Mouse (Mus musculus): Measurements from ENCODE around the gene Nat8f5. TPM values are rescaled to one million over a fixed set of nuclear protein-coding genes. Genes with fewer than 3 reads are reported as not detected.
"Not testable (repeated sequence)": the region's sequence is repeated elsewhere in the genome, so short reads cannot be mapped to it uniquely, and the experiment has no call there.

The Nat8f5 gene
- polyA plus RNA-seq (2015; fragmentation: Nextera tagmentation; extraction: Ambion mirVana): 0.25 TPM in 1 of 2 replicates, not detected in the other

GRCm38 (mm10) chr6:85820837-85821236 lies at the start of gene Nat8f5, which contains the start of gene Nat8f6:
TSS of gene Nat8f5 (minus strand) at chr6:85820972.
TSS of gene Nat8f6 (minus strand) at chr6:85820954.
- Histone ChIP-seq H3K27ac (ENCODE audit: low read length) (no peak within 1 kb of the TSS), H3K9ac (ENCODE audit: low read depth, low read length) (no peak within 1 kb of the TSS), H3K9me3 (replicated peaks; ENCODE audit: control insufficient read depth, low read length, poor library complexity, severe bottlenecking) (no peaks in the 10 kb centered on the region), H3K4me3 (ENCODE audit: low read depth, low read length) (no peak within 1 kb of the TSS), H3K4me1 (ENCODE audit: control insufficient read depth, insufficient read depth, low read length) (no peaks in the 10 kb centered on the region), H3K36me3 (ENCODE audit: control insufficient read depth, insufficient read depth, low read length) (no peaks in the 10 kb centered on the region), H3K4me2 (ENCODE audit: low read length) (no peak within 1 kb of the TSS), H3K27me3 (ENCODE audit: control insufficient read depth, insufficient read depth, low read depth, low read length) (no peaks in the 10 kb centered on the region)
- ATAC-seq: no peak
- 92% methylated on average over 5 of the region's 5 CpGs for WGBS

- H3K27ac ChIP-seq (ENCODE audit: low read length); H3K27me3 ChIP-seq (ENCODE audit: control insufficient read depth, insufficient read depth, low read depth, low read length); H3K36me3 ChIP-seq (ENCODE audit: control insufficient read depth, insufficient read depth, low read length); H3K9ac ChIP-seq (ENCODE audit: low read depth, low read length); H3K4me3 ChIP-seq (ENCODE audit: low read depth, low read length); H3K4me2 ChIP-seq (ENCODE audit: low read length); ATAC-seq; H3K9me3 ChIP-seq (replicated peaks; ENCODE audit: control insufficient read depth, low read length, poor library complexity, severe bottlenecking); H3K4me1 ChIP-seq (ENCODE audit: control insufficient read depth, insufficient read depth, low read length): not testable (repeated sequence)
- WGBS: 82% methylated on average over 5 of the region's 5 CpGs
Observed at GRCm38 (mm10) chr6:85869006-85869405, 48.2 kb upstream of the Nat8f5 start, which contains the start of gene Nat8f2. TSS of gene Nat8f2 (minus strand) at chr6:85869158.

- no peak for ATAC-seq
- Histone ChIP-seq H3K27me3 (ENCODE audit: control insufficient read depth, insufficient read depth, low read depth, low read length) (no peaks in the 10 kb centered on the region), H3K4me2 (ENCODE audit: low read length) (no peak overlapping the region), H3K4me1 (ENCODE audit: control insufficient read depth, insufficient read depth, low read length) (no peaks in the 10 kb centered on the region), H3K36me3 (ENCODE audit: control insufficient read depth, insufficient read depth, low read length) (no peaks in the 10 kb centered on the region), H3K27ac (ENCODE audit: low read length) (no peak overlapping the region), H3K9ac (ENCODE audit: low read depth, low read length) (no peak overlapping the region), H3K9me3 (replicated peaks; ENCODE audit: control insufficient read depth, low read length, poor library complexity, severe bottlenecking) (no peaks in the 10 kb centered on the region), H3K4me3 (ENCODE audit: low read depth, low read length) (no peak overlapping the region)
- WGBS: 87% methylated on average over 8 of the region's 8 CpGs
Observed at GRCm38 (mm10) chr6:85867726-85868690, 47.2 kb upstream of the Nat8f5 start.

- H3K9me3 ChIP-seq (replicated peaks; ENCODE audit: control insufficient read depth, low read length, poor library complexity, severe bottlenecking); H3K4me2 ChIP-seq (ENCODE audit: low read length); H3K27ac ChIP-seq (ENCODE audit: low read length); H3K36me3 ChIP-seq (ENCODE audit: control insufficient read depth, insufficient read depth, low read length); H3K9ac ChIP-seq (ENCODE audit: low read depth, low read length); ATAC-seq; H3K27me3 ChIP-seq (ENCODE audit: control insufficient read depth, insufficient read depth, low read depth, low read length); H3K4me1 ChIP-seq (ENCODE audit: control insufficient read depth, insufficient read depth, low read length); H3K4me3 ChIP-seq (ENCODE audit: low read depth, low read length): not testable (repeated sequence)
- 62% methylated on average over 1 of the region's 1 CpGs for WGBS
Observed at GRCm38 (mm10) chr6:85866995-85867394, 46.2 kb upstream of the Nat8f5 start.

- not testable (repeated sequence) for H3K4me3 ChIP-seq (ENCODE audit: low read depth, low read length); H3K36me3 ChIP-seq (ENCODE audit: control insufficient read depth, insufficient read depth, low read length); H3K27me3 ChIP-seq (ENCODE audit: control insufficient read depth, insufficient read depth, low read depth, low read length); ATAC-seq; H3K9ac ChIP-seq (ENCODE audit: low read depth, low read length); H3K4me1 ChIP-seq (ENCODE audit: control insufficient read depth, insufficient read depth, low read length); H3K9me3 ChIP-seq (replicated peaks; ENCODE audit: control insufficient read depth, low read length, poor library complexity, severe bottlenecking); H3K4me2 ChIP-seq (ENCODE audit: low read length); H3K27ac ChIP-seq (ENCODE audit: low read length)
- 89% methylated on average over 3 of the region's 3 CpGs for WGBS
Observed at GRCm38 (mm10) chr6:85866166-85866565, 45.4 kb upstream of the Nat8f5 start.

GRCm38 (mm10) chr6:85864900-85865639 lies 44.3 kb upstream of the Nat8f5 start:
- not testable (repeated sequence) for H3K4me3 ChIP-seq (ENCODE audit: low read depth, low read length); H3K27me3 ChIP-seq (ENCODE audit: control insufficient read depth, insufficient read depth, low read depth, low read length); H3K9me3 ChIP-seq (replicated peaks; ENCODE audit: control insufficient read depth, low read length, poor library complexity, severe bottlenecking); H3K4me2 ChIP-seq (ENCODE audit: low read length); H3K27ac ChIP-seq (ENCODE audit: low read length); H3K4me1 ChIP-seq (ENCODE audit: control insufficient read depth, insufficient read depth, low read length); H3K9ac ChIP-seq (ENCODE audit: low read depth, low read length); ATAC-seq; H3K36me3 ChIP-seq (ENCODE audit: control insufficient read depth, insufficient read depth, low read length)
- WGBS: 70% methylated on average over 5 of the region's 7 CpGs

- Histone ChIP-seq H3K36me3 (ENCODE audit: control insufficient read depth, insufficient read depth, low read length) (no peaks in the 10 kb centered on the region), H3K27ac (ENCODE audit: low read length) (no peak overlapping the region), H3K4me2 (ENCODE audit: low read length) (no peak overlapping the region), H3K27me3 (ENCODE audit: control insufficient read depth, insufficient read depth, low read depth, low read length) (no peaks in the 10 kb centered on the region), H3K4me3 (ENCODE audit: low read depth, low read length) (no peak overlapping the region), H3K4me1 (ENCODE audit: control insufficient read depth, insufficient read depth, low read length) (no peaks in the 10 kb centered on the region), H3K9me3 (replicated peaks; ENCODE audit: control insufficient read depth, low read length, poor library complexity, severe bottlenecking) (no peaks in the 10 kb centered on the region), H3K9ac (ENCODE audit: low read depth, low read length) (no peak overlapping the region)
- no peak for ATAC-seq
- 90% methylated on average over 2 of the region's 2 CpGs for WGBS
Observed at GRCm38 (mm10) chr6:85863840-85864239, 43.1 kb upstream of the Nat8f5 start.

- Histone ChIP-seq H3K36me3 (ENCODE audit: control insufficient read depth, insufficient read depth, low read length) (no peaks in the 10 kb centered on the region), H3K27me3 (ENCODE audit: control insufficient read depth, insufficient read depth, low read depth, low read length) (no peaks in the 10 kb centered on the region), H3K4me1 (ENCODE audit: control insufficient read depth, insufficient read depth, low read length) (no peaks in the 10 kb centered on the region), H3K9me3 (replicated peaks; ENCODE audit: control insufficient read depth, low read length, poor library complexity, severe bottlenecking) (no peaks in the 10 kb centered on the region), H3K4me3 (ENCODE audit: low read depth, low read length) (no peak overlapping the region), H3K4me2 (ENCODE audit: low read length) (no peak overlapping the region), H3K27ac (ENCODE audit: low read length) (no peak overlapping the region), H3K9ac (ENCODE audit: low read depth, low read length) (no peak overlapping the region)
- 93% methylated on average over 2 of the region's 2 CpGs for WGBS
- ATAC-seq: no peak
Observed at GRCm38 (mm10) chr6:85863136-85863535, 42.4 kb upstream of the Nat8f5 start.

- Histone ChIP-seq H3K27me3 (ENCODE audit: control insufficient read depth, insufficient read depth, low read depth, low read length) (no peaks in the 10 kb centered on the region), H3K4me1 (ENCODE audit: control insufficient read depth, insufficient read depth, low read length) (no peaks in the 10 kb centered on the region), H3K9ac (ENCODE audit: low read depth, low read length) (no peak overlapping the region), H3K9me3 (replicated peaks; ENCODE audit: control insufficient read depth, low read length, poor library complexity, severe bottlenecking) (no peaks in the 10 kb centered on the region), H3K27ac (ENCODE audit: low read length) (no peak overlapping the region), H3K4me3 (ENCODE audit: low read depth, low read length) (no peak overlapping the region), H3K36me3 (ENCODE audit: control insufficient read depth, insufficient read depth, low read length) (no peaks in the 10 kb centered on the region), H3K4me2 (ENCODE audit: low read length) (no peak overlapping the region)
- WGBS: 81% methylated on average over 3 of the region's 3 CpGs
- ATAC-seq: no peak
Observed at GRCm38 (mm10) chr6:85862565-85862964, 41.8 kb upstream of the Nat8f5 start.

Measured in midbrain, embryonic 16.5 days (tissue).